Mouse (Mus musculus): ENCODE results near the gene Aqp8. TPM values are rescaled to one million over a fixed set of nuclear protein-coding genes. Genes with fewer than 3 reads are reported as not detected.

The Aqp8 gene
- not detected in 2 replicates for polyA plus RNA-seq (2014; fragmentation: Nextera tagmentation; extraction: Ambion mirVana)

- H3K27me3 ChIP-seq (ENCODE audit: control insufficient read depth, insufficient read depth, low read length), result no peaks in the 10 kb centered on the region
- no peak within 1 kb of the TSS for H3K9ac ChIP-seq (replicated peaks; ENCODE audit: low read depth, low read length)
- H3K4me1 ChIP-seq (ENCODE audit: control insufficient read depth, insufficient read depth, low read length), result no peaks in the 10 kb centered on the region
- ATAC-seq (ENCODE audit: low read depth), result no peak
- H3K9me3 ChIP-seq (ENCODE audit: control insufficient read depth, low read length), result no peaks in the 10 kb centered on the region
- no peak within 1 kb of the TSS for H3K4me3 ChIP-seq (ENCODE audit: low read depth, low read length)
- WGBS, result 77% methylated on average over 9 of the region's 9 CpGs
- H3K36me3 ChIP-seq (ENCODE audit: control insufficient read depth, insufficient read depth, low read length), result no peaks in the 10 kb centered on the region
- no peak within 1 kb of the TSS for H3K4me2 ChIP-seq (ENCODE audit: low read depth, low read length)
- no peak within 1 kb of the TSS for H3K27ac ChIP-seq (ENCODE audit: low read depth, low read length)
Observed at GRCm38 (mm10) chr7:123462070-123462501, at the start of gene Aqp8. Gene Aqp8 (plus strand): TSS chr7:123462291.

- H3K27me3 ChIP-seq (ENCODE audit: control insufficient read depth, insufficient read depth, low read length), result no peaks in the 10 kb centered on the region
- H3K36me3 ChIP-seq (ENCODE audit: control insufficient read depth, insufficient read depth, low read length), result peaks cover 11% of the 10 kb centered on the region; the same call in 1 of the 2 replicates
- H3K4me2 ChIP-seq (ENCODE audit: low read depth, low read length), result no peak overlapping the region
- H3K9ac ChIP-seq (replicated peaks; ENCODE audit: low read depth, low read length), result no peak overlapping the region
- no peak overlapping the region for H3K27ac ChIP-seq (ENCODE audit: low read depth, low read length)
- no peaks in the 10 kb centered on the region for H3K4me1 ChIP-seq (ENCODE audit: control insufficient read depth, insufficient read depth, low read length)
- WGBS, result 84% methylated on average over 4 of the region's 4 CpGs
- ATAC-seq (ENCODE audit: low read depth), result no peak
- H3K9me3 ChIP-seq (ENCODE audit: control insufficient read depth, low read length), result no peaks in the 10 kb centered on the region
- H3K4me3 ChIP-seq (ENCODE audit: low read depth, low read length), result no peak overlapping the region
Observed at GRCm38 (mm10) chr7:123416803-123417202, 45.3 kb upstream of the Aqp8 start.

DNA sequence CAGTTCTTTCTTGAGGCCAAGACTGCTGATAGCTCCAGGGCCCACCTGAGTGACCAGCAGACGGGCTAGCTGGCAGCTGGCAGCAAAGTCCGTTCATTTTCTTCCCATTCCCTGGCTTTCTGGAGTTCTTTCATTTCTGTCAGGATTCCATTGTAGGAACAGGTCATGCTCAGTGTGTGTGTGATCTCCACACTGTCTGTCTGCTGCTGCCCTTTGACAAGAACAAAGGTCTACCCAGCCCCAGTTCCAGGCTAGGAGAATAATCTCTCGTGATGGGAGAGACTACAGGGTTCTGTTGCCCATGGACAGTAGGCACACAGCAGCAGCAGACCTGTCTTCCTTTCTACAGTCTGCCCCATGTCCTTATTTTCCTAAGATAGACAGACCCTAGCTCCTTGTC lies 44.4 kb upstream of the Aqp8 start:
- H3K4me1 ChIP-seq (ENCODE audit: control insufficient read depth, insufficient read depth, low read length), result no peaks in the 10 kb centered on the region

DNA sequence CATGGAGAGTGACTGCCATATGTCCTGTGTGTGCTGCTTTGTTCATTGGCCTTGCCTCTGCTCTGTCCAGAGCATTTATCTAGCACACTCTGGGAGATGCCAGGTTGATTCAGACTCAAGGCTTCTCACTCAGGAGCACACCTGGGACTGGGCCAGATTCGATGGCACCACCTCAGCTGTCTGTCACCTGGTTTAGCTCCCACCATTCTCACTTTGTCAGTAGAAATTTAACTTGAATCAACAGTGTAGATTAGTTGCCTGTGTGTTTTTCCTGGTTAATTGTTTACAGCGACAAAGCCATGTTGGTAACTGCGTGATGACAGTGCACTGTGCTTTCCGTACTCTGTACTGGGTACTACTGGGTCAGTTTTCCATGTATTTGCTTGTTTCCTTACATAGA lies 42.1 kb upstream of the Aqp8 start:
- ATAC-seq (ENCODE audit: low read depth), result no peak
- Histone ChIP-seq H3K4me1 (ENCODE audit: control insufficient read depth, insufficient read depth, low read length) (no peaks in the 10 kb centered on the region), H3K4me2 (ENCODE audit: low read depth, low read length) (no peak overlapping the region), H3K36me3 (ENCODE audit: control insufficient read depth, insufficient read depth, low read length) (peaks cover 15% of the 10 kb centered on the region), H3K27ac (ENCODE audit: low read depth, low read length) (no peak overlapping the region), H3K9me3 (ENCODE audit: control insufficient read depth, low read length) (no peaks in the 10 kb centered on the region), H3K9ac (replicated peaks; ENCODE audit: low read depth, low read length) (no peak overlapping the region), H3K4me3 (ENCODE audit: low read depth, low read length) (no peak overlapping the region), H3K27me3 (ENCODE audit: control insufficient read depth, insufficient read depth, low read length) (no peaks in the 10 kb centered on the region)
- WGBS, result 98% methylated on average over 4 of the region's 4 CpGs

More for the DNA sequence above, 44.4 kb upstream of the Aqp8 start:
- Histone ChIP-seq H3K4me3 (ENCODE audit: low read depth, low read length) (no peak overlapping the region), H3K36me3 (ENCODE audit: control insufficient read depth, insufficient read depth, low read length) (peaks cover 13% of the 10 kb centered on the region; the same call in 1 of the 2 replicates), H3K27me3 (ENCODE audit: control insufficient read depth, insufficient read depth, low read length) (no peaks in the 10 kb centered on the region), H3K4me2 (ENCODE audit: low read depth, low read length) (no peak overlapping the region), H3K9ac (replicated peaks; ENCODE audit: low read depth, low read length) (no peak overlapping the region), H3K27ac (ENCODE audit: low read depth, low read length) (no peak overlapping the region), H3K9me3 (ENCODE audit: control insufficient read depth, low read length) (no peaks in the 10 kb centered on the region)
- no peak for ATAC-seq (ENCODE audit: low read depth)
- 91% methylated on average over 3 of the region's 3 CpGs for WGBS

DNA sequence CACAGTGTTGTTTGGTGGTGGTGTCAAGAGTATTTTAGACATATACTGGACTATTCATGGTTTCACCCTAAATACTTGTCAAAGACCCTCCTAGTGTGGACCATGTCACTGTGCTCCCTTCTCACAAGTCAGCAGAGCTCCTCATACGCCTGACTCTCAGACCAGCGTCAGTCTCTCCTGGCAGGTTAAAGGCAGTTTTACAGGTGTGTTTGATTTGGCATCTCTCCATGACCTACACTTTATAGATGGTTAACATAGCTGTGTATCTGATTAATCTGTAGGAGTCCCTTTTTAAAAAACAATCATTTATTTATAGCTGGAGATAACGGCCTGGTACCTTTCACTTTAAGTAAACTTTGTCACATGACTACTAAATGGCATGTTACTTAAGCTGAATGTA lies 40.1 kb upstream of the Aqp8 start:
- H3K4me1 ChIP-seq (ENCODE audit: control insufficient read depth, insufficient read depth, low read length), result no peaks in the 10 kb centered on the region
- 91% methylated on average over 3 of the region's 3 CpGs for WGBS
- H3K27me3 ChIP-seq (ENCODE audit: control insufficient read depth, insufficient read depth, low read length), result no peaks in the 10 kb centered on the region
- H3K36me3 ChIP-seq (ENCODE audit: control insufficient read depth, insufficient read depth, low read length), result peaks cover 15% of the 10 kb centered on the region
- no peaks in the 10 kb centered on the region for H3K9me3 ChIP-seq (ENCODE audit: control insufficient read depth, low read length)
- no peak overlapping the region for H3K4me3 ChIP-seq (ENCODE audit: low read depth, low read length)
- H3K9ac ChIP-seq (replicated peaks; ENCODE audit: low read depth, low read length), result no peak overlapping the region
- no peak overlapping the region for H3K27ac ChIP-seq (ENCODE audit: low read depth, low read length)
- H3K4me2 ChIP-seq (ENCODE audit: low read depth, low read length), result no peak overlapping the region
- ATAC-seq (ENCODE audit: low read depth), result no peak

- H3K4me3 ChIP-seq (ENCODE audit: low read depth, low read length), result no peak overlapping the region
- no peak overlapping the region for H3K27ac ChIP-seq (ENCODE audit: low read depth, low read length)
- WGBS, result 97% methylated on average over 6 of the region's 6 CpGs
- no peaks in the 10 kb centered on the region for H3K4me1 ChIP-seq (ENCODE audit: control insufficient read depth, insufficient read depth, low read length)
- H3K9me3 ChIP-seq (ENCODE audit: control insufficient read depth, low read length), result no peaks in the 10 kb centered on the region
- no peak overlapping the region for H3K4me2 ChIP-seq (ENCODE audit: low read depth, low read length)
- H3K36me3 ChIP-seq (ENCODE audit: control insufficient read depth, insufficient read depth, low read length), result peaks cover 19% of the 10 kb centered on the region
- H3K9ac ChIP-seq (replicated peaks; ENCODE audit: low read depth, low read length), result no peak overlapping the region
- no peaks in the 10 kb centered on the region for H3K27me3 ChIP-seq (ENCODE audit: control insufficient read depth, insufficient read depth, low read length)
- no peak for ATAC-seq (ENCODE audit: low read depth)
Observed at GRCm38 (mm10) chr7:123424281-123424680, 37.8 kb upstream of the Aqp8 start.

DNA sequence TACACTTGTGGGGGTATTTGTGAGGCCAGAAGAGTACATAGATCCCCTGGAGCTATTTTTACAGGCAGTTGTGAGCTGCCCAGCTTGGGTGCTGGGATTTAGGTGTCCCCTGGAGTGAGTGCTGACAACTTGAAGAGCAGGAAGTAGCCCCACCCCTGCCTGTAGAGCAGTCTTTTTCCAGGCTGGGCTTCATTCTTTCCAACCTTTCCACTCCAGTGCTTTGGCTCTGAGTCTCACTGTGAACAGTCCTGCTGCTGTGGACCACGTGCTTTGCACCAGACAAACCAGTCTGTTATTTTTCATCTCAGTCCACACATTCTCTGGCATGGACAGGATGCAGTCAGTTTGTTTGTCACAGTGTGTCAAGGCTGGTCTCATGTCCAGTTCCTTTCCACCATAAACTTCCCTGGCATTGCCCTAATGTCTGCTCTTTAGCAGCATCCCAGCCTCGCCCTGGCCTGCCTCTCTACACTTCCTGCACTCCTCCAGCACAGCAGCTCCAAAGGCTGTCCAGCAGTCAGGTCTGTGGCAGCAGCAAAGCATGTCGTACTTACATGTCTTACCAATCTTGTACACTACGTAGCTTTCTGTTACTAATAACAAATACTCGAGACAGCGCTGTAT lies 36.8 kb upstream of the Aqp8 start:
- no peak for ATAC-seq (ENCODE audit: low read depth)
- 90% methylated on average over 6 of the region's 6 CpGs for WGBS
- Histone ChIP-seq H3K9ac (replicated peaks; ENCODE audit: low read depth, low read length) (no peak overlapping the region), H3K27ac (ENCODE audit: low read depth, low read length) (no peak overlapping the region), H3K4me1 (ENCODE audit: control insufficient read depth, insufficient read depth, low read length) (no peaks in the 10 kb centered on the region), H3K4me3 (ENCODE audit: low read depth, low read length) (no peak overlapping the region), H3K9me3 (ENCODE audit: control insufficient read depth, low read length) (no peaks in the 10 kb centered on the region), H3K27me3 (ENCODE audit: control insufficient read depth, insufficient read depth, low read length) (no peaks in the 10 kb centered on the region), H3K36me3 (ENCODE audit: control insufficient read depth, insufficient read depth, low read length) (peaks cover 21% of the 10 kb centered on the region), H3K4me2 (ENCODE audit: low read depth, low read length) (no peak overlapping the region)

- H3K27ac ChIP-seq (ENCODE audit: low read depth, low read length), result no peak overlapping the region
- peaks cover 18% of the 10 kb centered on the region for H3K36me3 ChIP-seq (ENCODE audit: control insufficient read depth, insufficient read depth, low read length)
- H3K9ac ChIP-seq (replicated peaks; ENCODE audit: low read depth, low read length), result no peak overlapping the region
- H3K4me2 ChIP-seq (ENCODE audit: low read depth, low read length), result no peak overlapping the region
- WGBS, result 89% methylated on average over 8 of the region's 8 CpGs
- no peak for ATAC-seq (ENCODE audit: low read depth)
- H3K4me1 ChIP-seq (ENCODE audit: control insufficient read depth, insufficient read depth, low read length), result no peaks in the 10 kb centered on the region
- no peaks in the 10 kb centered on the region for H3K27me3 ChIP-seq (ENCODE audit: control insufficient read depth, insufficient read depth, low read length)
- H3K4me3 ChIP-seq (ENCODE audit: low read depth, low read length), result no peak overlapping the region
- H3K9me3 ChIP-seq (ENCODE audit: control insufficient read depth, low read length), result no peaks in the 10 kb centered on the region
Observed at GRCm38 (mm10) chr7:123429624-123430410, 32.3 kb upstream of the Aqp8 start.

DNA sequence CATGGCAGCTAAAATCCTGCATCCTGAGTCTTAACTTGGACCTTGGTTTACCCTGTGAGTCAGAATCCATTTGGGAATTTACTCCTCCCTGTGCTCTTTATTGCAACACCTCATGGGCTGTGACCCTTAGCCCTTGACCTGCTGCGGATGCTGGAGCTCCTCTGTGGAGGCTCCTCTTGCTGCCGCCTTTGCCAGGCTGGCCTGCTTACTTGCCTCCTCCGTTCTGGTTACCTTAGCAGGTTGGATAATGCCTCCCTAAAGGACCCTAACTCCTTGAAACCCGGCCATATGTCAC lies 31.7 kb upstream of the Aqp8 start:
- H3K36me3 ChIP-seq (ENCODE audit: control insufficient read depth, insufficient read depth, low read length), result peaks cover 18% of the 10 kb centered on the region
- H3K9ac ChIP-seq (replicated peaks; ENCODE audit: low read depth, low read length), result no peak overlapping the region
- no peak overlapping the region for H3K4me2 ChIP-seq (ENCODE audit: low read depth, low read length)
- H3K27ac ChIP-seq (ENCODE audit: low read depth, low read length), result no peak overlapping the region
- no peaks in the 10 kb centered on the region for H3K9me3 ChIP-seq (ENCODE audit: control insufficient read depth, low read length)
- WGBS, result 74% methylated on average over 4 of the region's 4 CpGs
- H3K4me1 ChIP-seq (ENCODE audit: control insufficient read depth, insufficient read depth, low read length), result no peaks in the 10 kb centered on the region
- H3K4me3 ChIP-seq (ENCODE audit: low read depth, low read length), result no peak overlapping the region
- no peaks in the 10 kb centered on the region for H3K27me3 ChIP-seq (ENCODE audit: control insufficient read depth, insufficient read depth, low read length)
- ATAC-seq (ENCODE audit: low read depth), result no peak
